Mouse (Mus musculus) embryonic facial prominence, embryonic 13.5 days (tissue): ENCODE results near the gene Megf8. TPM values are rescaled to one million over a fixed set of nuclear protein-coding genes. Genes with fewer than 3 reads are reported as not detected.
A peak's percentile ranks its signal among the peaks of the same experiment; 100 is the strongest.
"Not testable (repeated sequence)": the region's sequence is repeated elsewhere in the genome, so short reads cannot be mapped to it uniquely, and the experiment has no call there.

Source experiments
- ATAC-seq: fragments of 200-750 bp; cut with Nextera tagmentation; 2 replicates; pipeline ENCODE4 v1.8.0; 2017; ENCODE audit warnings: low read depth; ENCODE audit not compliant: insufficient number of reproducible peaks, insufficient read depth, low FRiP score, low TSS enrichment
- H3K27ac ChIP-seq: fragments of 300-500 bp; sonication (generic); 2 replicates; pipeline ENCODE4 v1.5.1; 2015; ENCODE audit warnings: moderate library complexity, mild to moderate bottlenecking, inconsistent platforms
- H3K27me3 ChIP-seq: fragments of 300-500 bp; sonication (generic); 2 replicates; pipeline ENCODE4 v1.6.1; 2015; ENCODE audit warnings: mild to moderate bottlenecking, inconsistent platforms
- H3K36me3 ChIP-seq: fragments of 300-500 bp; sonication (generic); 2 replicates; pipeline ENCODE4 v1.6.1; 2015; ENCODE audit warnings: mild to moderate bottlenecking, inconsistent platforms
- H3K4me1 ChIP-seq: fragments of 300-500 bp; sonication (generic); 2 replicates; pipeline ENCODE4 v1.6.1; 2015; ENCODE audit warnings: inconsistent platforms
- H3K4me2 ChIP-seq: fragments of 300-500 bp; sonication (generic); 2 replicates; pipeline ENCODE4 v1.6.1; 2015; ENCODE audit warnings: moderate library complexity, mild to moderate bottlenecking, inconsistent platforms
- H3K4me3 ChIP-seq: fragments of 300-500 bp; sonication (generic); 2 replicates; pipeline ENCODE4 v1.5.1; 2015; ENCODE audit warnings: mild to moderate bottlenecking, inconsistent platforms
- H3K9ac ChIP-seq: fragments of 300-500 bp; sonication (generic); 2 replicates; pipeline ENCODE4 v1.6.1; 2015; ENCODE audit warnings: mild to moderate bottlenecking, inconsistent platforms
- H3K9me3 ChIP-seq: fragments of 300-500 bp; sonication (generic); 2 replicates; pipeline ENCODE4 v1.6.1; 2016; ENCODE audit warnings: inconsistent platforms
- WGBS: fragments of 180-500 bp; shearing (Covaris S2); methylation state at CpG from one replicate; pipeline ENCODE4 v1.1.7; 2015; ENCODE audit warnings: mixed read lengths; 5-methylcytosine and 5-hydroxymethylcytosine counted together
- polyA plus RNA-seq: library from polyadenylated mRNA; unstranded; fragments of >200 nt; fragmentation: Nextera tagmentation; extraction: Ambion mirVana; gene quantifications from 2 replicates; pipeline ENCODE4 v1.2.1, GENCODE M21; 2015

Gene Megf8
- polyA plus RNA-seq, 1 experiment from 2014 or later, result 17.6 TPM

DNA sequence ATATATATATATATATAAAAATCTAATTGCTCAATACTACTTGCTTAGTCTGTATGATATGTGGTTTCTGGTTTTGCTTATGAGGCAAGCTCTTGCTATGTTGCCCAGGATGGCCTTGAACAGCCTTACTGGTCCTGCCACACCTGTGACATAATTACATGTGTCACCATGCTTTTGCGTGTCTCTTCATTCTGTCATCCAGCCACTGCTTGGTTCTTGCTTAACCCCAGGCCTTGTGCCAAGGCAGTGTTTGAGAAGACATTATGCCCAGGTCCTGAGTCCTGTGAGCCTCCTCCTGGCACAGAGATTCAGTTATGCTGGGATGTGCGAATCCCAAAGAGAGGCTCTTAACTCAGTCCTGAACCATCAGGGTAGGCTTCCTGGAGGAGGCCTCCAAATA is 6.3 kb downstream of the Megf8 start:
- H3K36me3 ChIP-seq, result peaks cover 27% of the 10 kb centered on the region
- no peak overlapping the region for H3K9ac ChIP-seq
- peak overlapping the region; percentile 26 for H3K4me2 ChIP-seq
- no peaks in the 10 kb centered on the region for H3K9me3 ChIP-seq
- 80% methylated on average over 2 of the region's 2 CpGs for WGBS
- H3K4me1 ChIP-seq, result peaks cover 27% of the 10 kb centered on the region
- H3K27ac ChIP-seq, result no peak overlapping the region
- no peak overlapping the region for H3K4me3 ChIP-seq
- no peak for ATAC-seq
- no peaks in the 10 kb centered on the region for H3K27me3 ChIP-seq

DNA sequence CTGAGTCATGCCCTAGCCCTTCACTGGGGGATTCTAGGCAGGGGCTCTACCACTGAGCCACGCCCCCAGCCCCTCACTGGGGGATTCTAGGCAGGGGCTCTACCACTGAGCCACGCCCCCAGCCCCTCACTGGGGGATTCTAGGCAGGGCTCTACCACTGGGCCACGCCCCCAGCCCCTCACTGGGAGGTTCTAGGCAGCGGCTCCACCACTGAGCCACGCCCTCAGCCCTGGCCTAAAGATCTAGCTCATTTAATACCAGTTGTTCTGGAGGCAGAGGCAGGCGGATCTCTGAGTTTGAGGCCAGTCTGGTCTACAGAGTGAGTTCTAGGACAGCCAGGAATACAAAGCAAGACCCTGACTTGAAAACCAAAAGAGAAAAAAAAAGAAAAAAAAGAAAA is 8.5 kb downstream of the Megf8 start:
- not testable (repeated sequence) for ATAC-seq, H3K4me3 ChIP-seq, H3K4me2 ChIP-seq, H3K27me3 ChIP-seq, H3K27ac ChIP-seq, H3K9ac ChIP-seq, H3K9me3 ChIP-seq
- peaks cover 39% of the 10 kb centered on the region for H3K36me3 ChIP-seq
- WGBS, result 92% methylated on average over 6 of the region's 6 CpGs
- peaks cover 20% of the 10 kb centered on the region for H3K4me1 ChIP-seq

DNA sequence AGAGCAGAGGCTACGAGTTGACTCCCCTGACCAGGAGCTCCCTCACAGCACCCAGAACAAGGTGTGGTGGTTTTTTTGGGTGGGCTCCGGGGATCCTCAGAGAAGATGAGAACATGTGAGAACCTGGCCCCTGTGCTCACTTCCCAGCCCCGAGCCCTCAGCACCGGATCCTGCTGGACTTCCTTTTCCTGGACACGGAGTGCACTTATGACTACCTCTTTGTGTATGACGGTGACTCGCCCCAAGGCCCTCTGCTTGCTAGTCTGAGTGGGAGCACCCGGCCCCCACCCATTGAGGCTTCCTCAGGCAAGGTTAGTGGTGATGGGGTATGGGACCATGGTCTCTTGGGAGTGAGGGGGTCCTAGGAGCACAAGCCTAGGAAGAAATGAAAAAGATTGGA is 9.3 kb downstream of the Megf8 start:
- no peak overlapping the region for H3K27ac ChIP-seq
- no peaks in the 10 kb centered on the region for H3K9me3 ChIP-seq
- H3K9ac ChIP-seq, result no peak overlapping the region
- peaks cover 47% of the 10 kb centered on the region for H3K36me3 ChIP-seq
- H3K4me3 ChIP-seq, result no peak overlapping the region
- WGBS, result 60% methylated on average over 8 of the region's 8 CpGs
- peaks cover 17% of the 10 kb centered on the region for H3K4me1 ChIP-seq
- no peaks in the 10 kb centered on the region for H3K27me3 ChIP-seq
- no peak for ATAC-seq
- H3K4me2 ChIP-seq, result no peak overlapping the region

DNA sequence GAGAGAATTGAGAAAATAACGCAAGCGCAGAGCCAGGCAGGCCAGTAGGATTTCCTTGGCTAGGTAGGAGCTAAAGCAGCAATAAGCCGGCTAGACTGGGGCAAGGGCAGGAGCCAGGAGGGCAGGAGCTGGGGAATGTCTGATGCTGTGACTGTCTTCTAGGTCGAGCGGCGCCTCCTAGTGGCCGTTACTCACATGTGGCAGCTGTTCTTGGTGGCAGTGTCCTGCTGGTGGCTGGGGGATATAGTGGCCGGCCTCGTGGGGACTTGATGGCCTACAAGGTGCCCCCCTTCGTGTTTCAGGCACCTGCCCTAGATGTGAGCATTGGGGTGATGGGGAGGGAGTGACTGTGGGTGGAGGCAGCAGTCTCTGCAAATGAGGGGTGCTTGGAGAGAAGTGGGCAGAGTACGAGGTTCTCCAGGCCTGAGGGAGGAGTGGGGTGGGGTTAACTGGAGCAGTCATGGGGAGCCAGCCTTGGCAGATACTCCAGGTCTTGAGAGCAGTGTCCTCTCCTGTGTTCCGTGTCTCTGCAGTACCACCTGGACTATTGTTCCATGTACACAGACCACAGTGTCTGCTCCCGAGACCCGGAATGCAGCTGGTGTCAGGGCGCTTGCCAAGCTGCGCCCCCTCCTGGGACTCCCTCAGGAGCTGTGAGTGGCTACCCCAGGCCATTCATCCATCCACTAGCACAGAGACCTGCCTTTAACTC is 16.8 kb downstream of the Megf8 start:
- H3K4me3 ChIP-seq, result no peak overlapping the region
- H3K9ac ChIP-seq, result 0 out of 2 replicates have a peak overlapping the region, but pooled peaks have one; percentile 21
- no peaks in the 10 kb centered on the region for H3K9me3 ChIP-seq
- ATAC-seq, result peak; percentile 45; the same call in 1 of the 2 replicates
- H3K4me1 ChIP-seq, result no peaks in the 10 kb centered on the region
- H3K36me3 ChIP-seq, result peaks cover 79% of the 10 kb centered on the region
- H3K27ac ChIP-seq, result no peak overlapping the region
- H3K4me2 ChIP-seq, result no peak overlapping the region
- WGBS, result 44% methylated on average over 16 of the region's 16 CpGs
- no peaks in the 10 kb centered on the region for H3K27me3 ChIP-seq

DNA sequence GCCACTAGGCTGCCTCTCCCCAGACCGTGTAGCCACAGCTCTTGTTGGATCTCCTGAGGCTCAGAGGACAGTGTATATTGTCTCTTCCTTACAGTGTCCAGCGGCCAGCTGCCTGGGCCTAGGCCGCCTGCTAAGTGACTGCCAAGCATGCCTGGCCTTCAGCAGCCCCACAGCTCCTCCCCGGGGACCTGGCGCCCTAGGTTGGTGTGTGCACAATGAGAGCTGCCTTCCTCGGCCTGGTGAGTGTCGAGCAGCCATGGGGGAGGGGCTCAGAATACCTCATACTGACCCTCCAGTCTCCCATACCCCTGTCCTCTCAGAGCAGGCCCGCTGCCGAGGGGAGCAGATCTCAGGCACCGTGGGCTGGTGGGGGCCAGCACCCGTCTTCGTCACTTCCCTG is 17.5 kb downstream of the Megf8 start:
- H3K9ac ChIP-seq, result no peak overlapping the region
- no peak for ATAC-seq
- no peak overlapping the region for H3K27ac ChIP-seq
- no peaks in the 10 kb centered on the region for H3K4me1 ChIP-seq
- no peak overlapping the region for H3K4me3 ChIP-seq
- peaks cover 85% of the 10 kb centered on the region for H3K36me3 ChIP-seq
- H3K9me3 ChIP-seq, result no peaks in the 10 kb centered on the region
- H3K27me3 ChIP-seq, result no peaks in the 10 kb centered on the region
- WGBS, result 84% methylated on average over 12 of the region's 12 CpGs
- no peak overlapping the region for H3K4me2 ChIP-seq

DNA sequence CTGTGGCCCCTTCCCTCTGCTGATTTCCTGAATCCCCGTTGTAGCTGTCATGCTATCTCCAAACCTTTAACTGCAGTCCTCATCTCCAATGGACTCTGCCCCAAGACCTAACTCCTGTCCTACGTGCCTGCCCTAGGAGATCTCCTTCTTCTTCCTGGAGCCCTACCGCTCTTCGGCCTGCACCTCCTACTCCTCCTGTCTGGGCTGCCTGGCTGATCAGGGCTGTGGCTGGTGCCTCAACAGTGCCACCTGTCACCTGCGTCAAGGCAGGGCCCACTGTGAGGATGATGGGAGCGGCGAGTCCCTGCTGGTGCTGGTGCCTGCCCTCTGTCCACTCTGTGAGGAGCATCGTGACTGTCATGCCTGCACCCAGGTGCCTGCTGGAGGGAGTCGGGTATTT is 22.4 kb downstream of the Megf8 start:
- Histone ChIP-seq H3K4me2 (no peak overlapping the region), H3K27ac (no peak overlapping the region), H3K4me1 (no peaks in the 10 kb centered on the region), H3K4me3 (no peak overlapping the region), H3K9me3 (no peaks in the 10 kb centered on the region), H3K27me3 (no peaks in the 10 kb centered on the region), H3K9ac (no peak overlapping the region), H3K36me3 (peaks cover 90% of the 10 kb centered on the region)
- WGBS, result 89% methylated on average over 9 of the region's 9 CpGs
- ATAC-seq, result no peak

DNA sequence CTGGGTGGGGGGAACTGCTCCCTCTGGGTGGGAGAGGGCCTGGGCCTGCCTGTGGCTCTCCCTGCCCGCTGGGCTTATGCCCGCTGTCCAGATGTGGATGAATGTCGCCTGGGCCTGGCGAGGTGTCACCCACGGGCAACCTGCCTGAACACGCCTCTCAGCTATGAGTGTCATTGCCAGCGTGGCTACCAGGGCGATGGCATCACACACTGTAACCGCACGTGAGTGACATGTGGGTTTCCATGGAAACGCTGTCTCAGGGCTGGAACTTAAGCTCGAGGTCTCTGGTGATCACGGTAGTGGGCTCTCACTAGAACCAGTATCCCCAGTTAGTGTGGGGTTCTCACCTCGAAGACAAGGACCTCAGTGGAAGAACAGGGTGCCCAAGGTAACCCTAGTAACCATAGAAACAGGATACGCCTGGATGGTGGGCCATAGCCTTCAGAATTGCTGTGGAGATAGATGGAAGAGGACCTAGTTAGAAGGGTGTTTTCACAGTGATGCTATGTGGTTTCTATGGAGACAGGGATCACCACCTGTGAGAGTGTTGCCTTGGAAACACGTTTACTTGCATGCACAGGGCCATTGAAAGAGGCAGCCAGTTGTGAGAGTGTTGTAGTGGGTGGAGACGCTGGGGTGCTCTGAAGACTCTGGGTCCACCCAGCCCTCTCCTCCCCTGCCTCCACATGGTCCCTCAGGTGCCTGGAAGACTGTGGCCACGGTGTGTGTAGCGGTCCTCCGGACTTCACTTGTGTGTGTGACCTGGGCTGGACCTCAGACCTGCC is 24.2 kb downstream of the Megf8 start:
- WGBS, result 81% methylated on average over 20 of the region's 20 CpGs
- Histone ChIP-seq H3K4me2 (no peak overlapping the region), H3K36me3 (peaks cover 88% of the 10 kb centered on the region), H3K9ac (no peak overlapping the region), H3K4me3 (no peak overlapping the region), H3K4me1 (no peaks in the 10 kb centered on the region), H3K27me3 (no peaks in the 10 kb centered on the region), H3K9me3 (no peaks in the 10 kb centered on the region), H3K27ac (no peak overlapping the region)
- no peak for ATAC-seq

DNA sequence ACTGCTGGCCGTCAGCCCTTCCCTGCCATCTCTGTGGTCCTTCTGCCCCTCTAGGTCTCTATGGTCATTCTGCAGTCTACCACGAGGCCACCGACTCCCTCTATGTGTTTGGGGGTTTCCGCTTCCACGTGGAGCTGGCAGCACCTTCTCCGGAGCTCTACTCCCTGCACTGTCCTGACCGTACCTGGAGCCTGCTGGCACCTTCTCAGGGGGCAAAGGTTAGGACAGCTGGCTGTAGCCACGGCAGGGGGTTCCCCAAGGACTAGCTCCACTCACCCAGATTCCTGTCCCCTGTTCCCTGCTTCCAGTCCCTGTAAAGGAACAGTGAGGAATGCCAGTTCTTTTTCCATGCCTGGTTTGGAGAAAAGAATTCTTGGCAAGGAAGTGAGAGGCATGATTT is 31.9 kb downstream of the Megf8 start:
- ATAC-seq, result no peak
- 89% methylated on average over 8 of the region's 8 CpGs for WGBS
- Histone ChIP-seq H3K4me1 (no peaks in the 10 kb centered on the region), H3K4me3 (no peak overlapping the region), H3K4me2 (no peak overlapping the region), H3K9ac (no peak overlapping the region), H3K9me3 (peaks cover 13% of the 10 kb centered on the region), H3K27me3 (no peaks in the 10 kb centered on the region), H3K27ac (no peak overlapping the region), H3K36me3 (peaks cover 96% of the 10 kb centered on the region)

DNA sequence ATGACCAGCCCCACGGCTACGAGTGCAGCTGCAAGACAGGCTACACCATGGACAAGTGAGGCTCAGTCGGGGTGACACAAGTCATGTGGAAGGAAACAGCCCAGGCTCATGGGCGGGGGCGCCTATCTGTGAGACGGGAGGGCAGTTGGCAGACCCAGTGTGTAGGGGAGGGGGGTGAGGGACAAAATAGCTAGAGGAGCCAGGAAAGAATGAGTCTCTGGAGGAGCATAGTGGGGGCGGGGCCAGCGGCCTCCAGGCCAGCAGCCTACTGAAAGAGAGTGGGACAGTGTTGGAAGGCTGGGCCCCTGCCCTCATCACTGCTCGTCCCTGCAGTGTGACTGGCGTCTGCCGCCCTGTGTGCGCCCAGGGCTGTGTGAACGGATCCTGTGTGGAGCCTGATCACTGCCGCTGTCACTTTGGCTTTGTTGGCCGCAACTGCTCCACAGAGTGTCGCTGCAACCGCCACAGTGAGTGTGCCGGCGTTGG is 41.8 kb downstream of the Megf8 start:
- no peaks in the 10 kb centered on the region for H3K27me3 ChIP-seq
- no peak overlapping the region for H3K4me3 ChIP-seq
- no peak for ATAC-seq
- no peaks in the 10 kb centered on the region for H3K4me1 ChIP-seq
- H3K9ac ChIP-seq, result 0 out of 2 replicates have a peak overlapping the region, but pooled peaks have one; percentile 3
- 73% methylated on average over 19 of the region's 19 CpGs for WGBS
- no peaks in the 10 kb centered on the region for H3K9me3 ChIP-seq
- H3K27ac ChIP-seq, result no peak overlapping the region
- peaks cover 98% of the 10 kb centered on the region for H3K36me3 ChIP-seq
- no peak overlapping the region for H3K4me2 ChIP-seq

DNA sequence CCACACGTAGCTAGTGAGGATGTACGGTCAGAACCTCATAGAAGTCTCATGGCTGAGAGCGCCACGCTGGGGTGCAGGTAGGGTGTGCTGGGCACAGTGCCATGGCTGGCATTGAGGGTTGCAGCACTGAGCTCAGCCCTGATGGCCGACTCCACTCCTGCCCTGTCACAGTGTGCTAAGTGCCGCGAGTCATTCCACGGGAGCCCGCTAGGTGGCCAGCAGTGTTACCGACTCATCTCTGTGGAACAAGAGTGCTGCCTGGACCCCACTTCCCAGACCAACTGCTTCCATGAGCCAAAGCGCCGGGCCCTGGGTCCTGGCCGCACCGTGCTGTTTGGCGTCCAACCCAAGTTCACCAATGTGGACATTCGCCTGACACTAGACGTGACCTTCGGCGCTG is 46.2 kb downstream of the Megf8 start:
- WGBS, result 88% methylated on average over 19 of the region's 19 CpGs
- Histone ChIP-seq H3K27me3 (peaks cover 36% of the 10 kb centered on the region), H3K9me3 (no peaks in the 10 kb centered on the region), H3K4me1 (peaks cover 23% of the 10 kb centered on the region), H3K4me2 (no peak overlapping the region), H3K4me3 (no peak overlapping the region), H3K27ac (no peak overlapping the region), H3K9ac (no peak overlapping the region), H3K36me3 (peaks cover 67% of the 10 kb centered on the region)
- no peak for ATAC-seq

DNA sequence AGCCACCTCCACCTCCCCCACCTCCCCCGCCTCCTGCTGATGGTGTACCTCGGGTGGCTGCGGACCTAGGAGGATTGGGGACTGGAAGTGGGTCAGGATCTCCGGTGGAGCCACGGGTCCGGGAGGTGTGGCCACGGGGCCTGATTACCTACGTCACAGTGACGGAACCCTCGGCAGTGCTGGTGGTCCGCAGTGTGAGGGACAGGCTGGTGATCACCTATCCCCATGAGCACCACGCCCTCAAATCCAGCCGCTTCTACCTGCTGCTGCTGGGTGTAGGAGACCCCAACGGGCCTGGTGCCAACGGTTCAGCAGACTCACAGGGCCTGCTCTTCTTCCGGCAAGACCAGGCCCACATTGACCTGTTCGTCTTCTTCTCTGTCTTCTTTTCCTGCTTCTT is 46.7 kb downstream of the Megf8 start:
- no peak overlapping the region for H3K27ac ChIP-seq
- peaks cover 41% of the 10 kb centered on the region for H3K27me3 ChIP-seq
- H3K9me3 ChIP-seq, result no peaks in the 10 kb centered on the region
- no peak overlapping the region for H3K9ac ChIP-seq
- H3K4me2 ChIP-seq, result no peak overlapping the region
- peaks cover 62% of the 10 kb centered on the region for H3K36me3 ChIP-seq
- 95% methylated on average over 17 of the region's 17 CpGs for WGBS
- ATAC-seq, result no peak
- H3K4me3 ChIP-seq, result no peak overlapping the region
- H3K4me1 ChIP-seq, result peaks cover 23% of the 10 kb centered on the region
